Mouse (Mus musculus) frontal cortex, adult 2 months (tissue): ENCODE measurements around the gene Apaf1. TPM values are rescaled to one million over a fixed set of nuclear protein-coding genes. Genes with fewer than 3 reads are reported as not detected.
A peak's percentile ranks its signal among the peaks of the same experiment; 100 is the strongest.

Source experiments
- DNase-seq, 2 experiments: peaks; one replicate each; pipeline ENCODE4 v3.0.0; 2022; ENCODE audit warnings: low spot score in 1 of 2; ENCODE audit errors: extremely low spot score in 1 of 2
- polyA plus RNA-seq: library from polyadenylated mRNA; depleted of rRNA; stranded (reverse); fragments of >200 nt; gene quantifications from 2 replicates; pipeline ENCODE4 v1.2.3, GENCODE M21; 2012

The Apaf1 gene
- polyA plus RNA-seq, 1 experiment, result 11.8 TPM

GRCm38 (mm10) chr10:90990340-90990739 lies 92.2 kb downstream of the Apaf1 start:
- DNase-seq, result no peak

- DNase-seq, result no peak
Measured at GRCm38 (mm10) chr10:90983046-90983445, 99.5 kb downstream of the Apaf1 start.

- no peak for DNase-seq
Measured at GRCm38 (mm10) chr10:90981811-90982210, 100.8 kb downstream of the Apaf1 start.

- DNase-seq, result no peak
Measured at GRCm38 (mm10) chr10:90974491-90974890, 108.1 kb downstream of the Apaf1 start.

GRCm38 (mm10) chr10:90974084-90974483 lies 108.5 kb downstream of the Apaf1 start:
- DNase-seq, result no peak

DNA sequence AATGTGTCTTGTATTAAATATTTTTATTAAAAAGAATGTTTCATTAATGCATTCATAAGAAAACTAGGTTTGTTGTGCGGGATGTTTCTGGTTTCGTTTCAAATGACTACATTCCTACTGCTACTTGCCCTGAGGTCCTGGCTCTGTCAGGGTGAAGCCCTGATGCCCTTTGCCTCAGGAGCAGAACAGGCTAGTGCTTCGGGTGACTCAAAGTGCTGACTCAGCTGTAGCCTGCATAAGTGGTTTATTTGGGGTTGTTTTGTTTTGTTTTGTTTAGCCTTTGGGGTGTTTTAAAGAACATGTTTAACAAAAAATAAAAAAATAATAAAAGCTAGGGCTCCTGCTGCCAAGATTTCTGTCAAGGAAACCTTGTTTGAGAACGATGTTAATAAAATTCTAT lies 112.0 kb downstream of the Apaf1 start:
- DNase-seq, result no peak

DNA sequence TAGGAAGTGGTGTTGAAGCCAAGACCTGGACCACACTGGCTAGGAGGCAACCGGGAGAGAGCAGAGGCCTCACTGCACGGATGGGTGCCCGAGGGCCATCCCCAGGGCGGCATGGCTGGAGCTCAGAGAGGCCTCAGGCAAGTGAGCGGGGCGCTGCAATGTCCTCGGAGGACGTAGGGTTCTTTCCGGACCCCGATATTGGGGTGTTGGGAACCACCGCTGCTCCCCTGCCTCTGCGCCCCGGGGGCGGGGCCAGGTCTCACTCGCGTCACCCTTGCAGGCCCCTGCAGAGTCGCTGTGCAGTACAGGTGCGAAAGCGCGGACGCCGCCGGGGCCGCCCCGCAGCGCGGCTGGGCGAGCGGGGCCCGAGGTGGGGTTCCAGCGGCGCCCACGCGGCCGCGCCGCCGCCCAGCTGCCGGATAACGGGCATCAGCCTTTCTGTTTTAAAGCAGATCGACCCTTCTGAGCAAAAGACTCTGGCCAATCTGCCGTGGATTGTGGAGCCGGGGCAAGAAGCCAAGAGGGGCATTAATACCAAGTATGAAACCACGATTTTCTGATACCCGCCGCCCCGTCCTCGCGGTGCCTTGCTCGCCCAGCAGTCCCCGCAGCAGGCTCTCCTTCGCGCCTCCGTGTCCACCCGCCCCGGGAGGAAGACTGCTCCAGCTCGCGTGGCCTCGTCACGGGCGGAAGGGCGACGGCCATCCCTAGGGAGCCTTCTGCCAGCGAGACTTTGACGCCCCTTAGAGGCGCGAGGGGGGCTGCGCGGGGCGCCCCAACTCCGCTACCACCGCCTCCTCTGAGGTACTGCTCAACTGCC lies 113.0 kb downstream of the Apaf1 start:
- DNase-seq, result no peak

GRCm38 (mm10) chr10:90968247-90968646 lies 114.3 kb downstream of the Apaf1 start:
- no peak for DNase-seq

GRCm38 (mm10) chr10:90966821-90967220 lies 115.7 kb downstream of the Apaf1 start:
- peak; percentile 79 to 86 for DNase-seq

DNA sequence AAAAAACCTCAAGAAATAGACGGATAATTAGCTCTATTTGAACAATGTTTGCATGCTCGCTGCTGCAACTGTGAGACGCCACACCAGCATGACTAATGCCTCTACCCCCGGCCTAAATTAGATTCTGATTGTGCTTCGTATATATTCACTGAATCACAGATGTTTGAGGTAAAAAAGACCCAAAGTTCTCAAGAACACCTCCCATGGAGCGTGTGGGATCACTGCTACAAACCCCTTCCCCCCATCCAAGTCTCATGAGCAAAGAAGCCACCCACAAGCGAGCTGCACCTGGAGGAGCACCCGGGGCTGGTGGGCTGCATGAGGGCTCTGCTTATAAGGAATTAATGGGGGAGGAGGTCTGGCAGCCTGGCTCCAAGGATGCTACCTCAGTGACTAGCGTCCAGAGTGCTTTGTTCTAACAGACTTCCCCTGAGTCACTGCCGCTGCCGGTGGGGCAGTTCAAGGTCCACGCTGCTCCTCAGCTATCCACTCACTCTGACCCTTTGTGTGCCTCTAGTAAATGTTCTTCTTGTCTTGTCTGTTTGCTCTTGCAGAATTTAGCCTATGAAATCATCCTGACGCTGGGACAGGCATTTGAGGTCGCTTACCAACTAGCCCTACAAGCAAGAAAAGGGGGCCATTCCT lies 116.8 kb downstream of the Apaf1 start:
- DNase-seq, result peak in 1 of 2 experiments; percentile 60

DNA sequence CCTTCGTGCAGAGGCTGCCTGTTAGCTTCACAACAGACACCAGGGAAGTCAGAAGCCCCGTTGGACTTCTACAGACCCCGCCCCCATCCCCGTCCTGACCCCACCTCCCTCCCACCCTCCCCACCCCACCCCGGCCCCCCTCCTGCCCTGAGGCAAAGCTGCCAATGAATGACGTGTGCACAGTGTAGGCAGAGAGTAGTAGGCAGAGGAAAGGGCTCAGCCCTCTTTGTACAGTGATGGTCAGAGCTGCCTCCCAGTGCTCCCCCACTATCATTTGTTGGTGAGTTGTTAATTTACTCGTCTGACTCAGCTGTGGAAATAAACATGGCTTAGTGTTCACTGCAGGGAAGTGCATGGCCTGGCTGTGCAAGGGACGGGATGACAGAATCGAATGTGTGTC lies 118.1 kb downstream of the Apaf1 start:
- no peak for DNase-seq

- DNase-seq, result no peak
Measured at GRCm38 (mm10) chr10:90960374-90960773, 122.2 kb downstream of the Apaf1 start.

- DNase-seq, result no peak
Measured at GRCm38 (mm10) chr10:90953821-90954220, 128.7 kb downstream of the Apaf1 start.

GRCm38 (mm10) chr10:90953103-90953709 lies 129.4 kb downstream of the Apaf1 start:
- DNase-seq, result no peak

- no peak for DNase-seq
Measured at GRCm38 (mm10) chr10:90947608-90948373, 134.8 kb downstream of the Apaf1 start.

GRCm38 (mm10) chr10:90947043-90947442 lies 135.5 kb downstream of the Apaf1 start:
- no peak for DNase-seq

GRCm38 (mm10) chr10:90942001-90942700 lies 140.4 kb downstream of the Apaf1 start:
- no peak for DNase-seq

- peak in 1 of 2 experiments; percentile 65 for DNase-seq
Measured at GRCm38 (mm10) chr10:90940521-90941520, 141.7 kb downstream of the Apaf1 start.
